In genomic region chrX:142808411-142808810, GRCm38 (mm10) we compare ENCODE assay signal across 8 mouse cellular contexts.
DNase-seq lines count a peak whose midpoint lies in the region; ATAC-seq and TF ChIP-seq lines count a peak whose summit lies in the region.

No protein-coding gene starts in this region.

- peaks cover 9% of the 10 kb centered on the region; the same call in 1 of the 2 replicates for H3K4me1 ChIP-seq in neural tube, embryonic 13.5 days (replicated peaks)

- TF ChIP-seq CTCF in layer of hippocampus, adult 2 months (conservative IDR thresholded peaks at IDR 0.05): peak; percentile 81

- H3K36me3 ChIP-seq in neural tube, embryonic 13.5 days: no peaks in the 10 kb centered on the region

- H3K9me3 ChIP-seq in neural tube, embryonic 13.5 days: no peaks in the 10 kb centered on the region

- H3K4me2 ChIP-seq in neural tube, embryonic 13.5 days: no peak overlapping the region

- H3K4me3 ChIP-seq in layer of hippocampus, adult 2 months: no peak overlapping the region
- no peak overlapping the region for H3K4me3 ChIP-seq in neural tube, embryonic 13.5 days

- no peak overlapping the region for H3K27ac ChIP-seq in layer of hippocampus, adult 2 months
- no peak overlapping the region for H3K27ac ChIP-seq in neural tube, embryonic 13.5 days (replicated peaks)

- H3K27me3 ChIP-seq in neural tube, embryonic 13.5 days: 0 out of 2 replicates have a peak, but pooled peaks cover 4% of the 10 kb centered on the region

- WGBS in neural tube, embryonic 13.5 days: 40% methylated on average over 9 of the region's 9 CpGs

- no peak overlapping the region for H3K9ac ChIP-seq in neural tube, embryonic 13.5 days

- peak; percentile 48 to 51; a peak in 1 of 4 replicates for ATAC-seq in hematopoietic stem cell, adult 5-6 weeks (replicated peaks in 1 of 2; ENCODE audit: insufficient read depth in 1 of 2, low FRiP score in 2 of 2, low TSS enrichment in 1 of 2, low read depth in 1 of 2, poor library complexity in 2 of 2, severe bottlenecking in 2 of 2)
- ATAC-seq in neural tube, embryonic 13.5 days (ENCODE audit: low read depth): peak; percentile 62; the same call in 1 of the 2 replicates

- intact Hi-C loops in left cerebral cortex, postnatal 14 days (cut with DNase I): loop anchor here (5.0 to 10.0 kb wide), 3 partner anchors 126 to 424 kb away; partner anchors contain the start of gene Tmem164

- DNase-seq in layer of hippocampus, adult 2 months (ENCODE audit: low spot score in 2 of 2): peak; percentile 55 to 66
- DNase-seq in layer of hippocampus, adult 9-11 months: no peak
- DNase-seq in MN1 (ENCODE audit: low spot score): peak; percentile 68
- DNase-seq in cerebellum, postnatal 36 days: peak; percentile 48 to 70
- peak; percentile 64 to 73 for DNase-seq in left cerebral cortex, postnatal 14 days (ENCODE audit: low spot score in 2 of 2)
- no peak for DNase-seq in ovary, postnatal 36 days (ENCODE audit: low spot score)

Comparison
In these comparisons a context has a peak if more than half of its experiments do, and no peak if none do; other contexts are left out.
1. DNase-seq: peak in layer of hippocampus, adult 2 months (2 of 2), MN1 (single experiment), cerebellum, postnatal 36 days (2 of 2) and left cerebral cortex, postnatal 14 days (2 of 2); none in layer of hippocampus, adult 9-11 months (single experiment) and ovary, postnatal 36 days (single experiment).